Mouse (Mus musculus): ENCODE measurements at regions not wholly inside any gene's neighbourhood (a gene's known extent, or its start where the extent isn't known, plus 50 kb on each side); places are given as distances from the start of the nearest gene placed in this dataset.

DNA sequence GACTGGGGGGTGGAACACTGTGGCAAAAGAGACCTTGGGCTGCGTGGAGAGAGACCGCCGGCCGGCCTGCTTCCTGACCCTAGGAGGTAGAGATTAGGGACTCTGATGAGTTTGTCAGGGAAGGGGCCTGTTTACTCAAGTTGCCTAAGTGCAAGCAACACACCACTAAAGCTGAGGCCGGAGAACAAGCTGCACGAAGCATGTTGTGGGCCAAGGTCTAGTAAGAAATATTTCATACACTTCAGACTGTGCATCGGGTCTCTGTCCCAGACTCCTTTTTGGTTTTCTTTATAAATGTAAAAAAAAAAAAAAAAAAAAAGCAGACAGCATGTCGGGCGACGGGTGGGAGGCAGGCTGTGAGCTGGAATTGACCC is 167.5 kb downstream of the 3100002H09Rik start:
- TF ChIP-seq USF1 (IDR thresholded peaks at IDR 0.05; ENCODE audit: low read depth) (no peak), CTCF (IDR thresholded peaks at IDR 0.05; ENCODE audit: control insufficient read depth, insufficient read depth, insufficient read length) (no peak), MYOG (IDR thresholded peaks at IDR 0.05; ENCODE audit: control insufficient read depth, extremely low read depth, insufficient read length) (no peak), MAX (IDR thresholded peaks at IDR 0.05) (no peak)

Measured in C2C12 (cell line).